Mouse (Mus musculus) thymus, postnatal 10 days (tissue): ENCODE results near the gene Pcbp3.
"Not testable (repeated sequence)": the region's sequence is repeated elsewhere in the genome, so short reads cannot be mapped to it uniquely, and the experiment has no call there.

ENCODE experiments used
- DNase-seq, 2 experiments: peaks; one replicate each; pipeline ENCODE4 v3.0.0; 2021; ENCODE audit warnings: low spot score in 2 of 2

Pcbp3 gene

GRCm38 (mm10) chr10:76801841-76802499, 159.7 kb downstream of the Pcbp3 start:
- no peak for DNase-seq

DNA sequence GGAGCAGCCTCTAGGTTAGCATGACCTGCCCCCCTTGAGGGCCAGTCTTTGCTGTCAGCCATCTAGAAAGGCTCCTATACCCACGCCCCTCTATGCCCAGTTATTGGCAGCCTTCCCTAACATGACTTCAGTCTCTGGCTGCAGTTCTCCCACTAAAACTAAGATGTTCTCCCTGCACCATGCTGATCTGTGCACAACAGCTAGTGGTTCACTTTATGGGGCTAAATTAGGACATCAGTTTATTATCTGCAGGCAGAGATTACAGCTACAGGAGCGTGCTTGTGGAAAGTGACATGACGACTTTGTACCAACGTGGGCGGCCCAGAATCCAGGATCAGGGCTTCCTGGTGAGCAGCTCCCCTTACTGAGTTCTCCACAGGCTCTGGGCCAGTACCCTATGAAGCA, 160.4 kb downstream of the Pcbp3 start:
- no peak for DNase-seq

DNA sequence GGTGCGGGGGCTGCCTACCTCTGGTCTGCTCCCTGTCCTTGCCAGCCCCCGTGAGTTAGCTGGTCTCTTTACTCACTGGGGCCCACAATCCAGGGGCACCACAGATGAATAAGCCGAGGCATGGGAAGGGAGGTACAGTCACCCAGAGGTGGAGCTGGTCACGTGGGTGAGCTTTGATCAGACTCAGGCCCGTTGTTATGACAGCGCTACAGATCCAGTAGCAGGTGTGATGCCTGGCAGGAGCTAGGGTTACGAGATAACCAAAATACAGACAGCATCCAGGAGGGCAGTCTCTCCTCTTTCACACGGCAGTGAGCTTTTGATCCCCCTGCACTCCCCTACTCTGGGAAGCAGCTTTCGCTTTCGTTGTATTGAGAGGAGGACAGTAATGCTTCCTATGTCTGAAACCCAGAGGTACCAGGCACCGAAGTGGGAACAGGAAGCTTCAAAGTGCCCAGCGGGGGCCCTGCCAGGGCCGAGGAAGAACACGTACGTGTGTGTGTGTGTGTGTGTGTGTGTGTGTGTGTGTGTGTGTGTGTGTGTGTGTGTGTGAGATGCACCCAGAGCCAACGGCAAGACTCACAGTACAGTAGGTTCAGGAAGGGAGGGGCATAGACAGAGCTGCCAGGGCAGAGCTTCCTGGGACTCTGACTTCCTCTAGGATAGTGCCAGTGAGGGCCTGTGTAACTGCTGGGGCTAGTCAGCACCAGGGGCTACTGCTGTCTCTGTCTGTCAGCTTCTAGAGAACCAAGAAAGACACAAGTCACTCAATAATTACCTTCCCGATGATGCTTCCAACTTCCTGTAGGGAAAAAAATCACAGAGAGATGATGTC, 162.7 kb downstream of the Pcbp3 start:
- DNase-seq, result peak; percentile 26 to 32

DNA sequence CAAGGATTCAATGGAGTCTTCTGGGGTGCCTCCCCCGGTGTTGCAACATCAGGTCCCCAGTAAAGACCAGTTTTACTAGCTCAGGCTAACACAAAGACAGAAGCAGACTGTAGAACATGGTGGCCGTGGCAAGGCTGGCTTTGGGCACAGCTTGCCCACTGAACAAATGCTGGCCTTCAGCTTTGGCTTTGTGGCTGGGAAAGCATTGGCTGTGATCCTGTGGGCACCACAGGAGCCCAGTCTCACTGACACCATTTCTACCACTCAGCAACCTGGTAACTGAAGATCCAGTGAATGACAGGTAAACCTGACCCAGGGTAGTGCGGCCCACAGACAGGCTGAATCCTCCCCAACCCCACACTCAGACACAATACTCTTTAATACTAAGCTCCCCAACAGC, 167.6 kb downstream of the Pcbp3 start:
- DNase-seq, result no peak

GRCm38 (mm10) chr10:76791475-76791874, 170.2 kb downstream of the Pcbp3 start:
- DNase-seq, result peak; percentile 14 to 68

DNA sequence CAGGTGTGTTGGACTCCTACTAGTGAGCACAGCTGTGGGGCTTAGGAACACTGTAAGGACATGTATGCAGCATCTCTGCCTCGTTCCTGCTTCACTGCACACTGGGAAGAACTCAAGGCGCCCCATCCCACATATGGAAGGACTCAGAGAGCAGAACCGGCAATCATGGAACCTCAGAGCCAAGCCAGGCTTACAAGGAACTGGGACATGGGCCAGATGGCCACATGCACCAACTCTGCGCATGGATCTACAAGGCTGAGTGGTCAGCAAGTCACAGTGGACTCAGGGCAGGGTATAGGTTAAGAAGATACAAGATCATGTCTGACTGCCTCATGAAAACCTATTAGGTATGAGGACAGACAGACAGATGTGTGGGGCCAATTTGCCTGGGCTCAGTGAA, 171.8 kb downstream of the Pcbp3 start:
- no peak for DNase-seq

DNA sequence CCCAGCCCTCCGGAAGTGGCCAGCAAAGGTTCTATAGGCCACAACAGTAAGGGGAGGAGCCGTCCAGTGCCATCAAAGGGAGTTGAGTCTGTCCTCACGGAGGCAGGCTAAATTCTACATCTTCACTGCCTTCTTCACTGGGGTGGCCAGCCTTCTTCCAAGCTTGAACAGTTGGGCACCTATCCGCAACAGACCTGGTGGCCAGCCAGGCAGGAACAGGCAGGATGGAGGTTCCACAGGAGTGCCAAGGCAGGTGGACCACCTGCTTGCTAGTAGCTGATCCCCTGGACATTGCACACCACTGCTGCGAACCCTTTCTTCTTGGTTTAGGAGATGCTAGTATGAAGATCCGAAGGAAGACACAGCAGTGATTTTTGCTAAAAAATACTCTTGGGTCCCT, 176.4 kb downstream of the Pcbp3 start:
- DNase-seq, result no peak

DNA sequence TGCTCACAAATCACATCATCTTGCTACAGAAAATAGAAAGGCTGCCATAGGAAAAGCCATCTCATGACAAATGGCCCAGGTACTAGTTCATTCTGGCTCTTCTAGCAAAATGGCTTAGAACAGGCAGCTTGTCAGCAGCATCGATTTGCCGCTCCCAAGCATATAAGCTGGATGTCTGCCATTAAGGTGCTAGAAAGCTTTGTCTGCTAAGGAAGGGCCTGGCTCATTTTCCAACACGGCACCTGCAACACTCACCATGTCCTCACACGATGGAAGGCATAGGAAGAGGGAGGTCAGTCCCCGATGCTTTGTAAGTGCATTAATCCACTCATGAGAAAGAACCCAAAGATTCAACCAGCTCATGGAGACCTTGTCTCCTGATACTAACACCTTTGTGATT, 182.5 kb downstream of the Pcbp3 start:
- DNase-seq, result no peak

- DNase-seq, result no peak
Observed at GRCm38 (mm10) chr10:76771624-76772023, 190.1 kb downstream of the Pcbp3 start.

GRCm38 (mm10) chr10:76771086-76771485, 190.6 kb downstream of the Pcbp3 start:
- no peak for DNase-seq

DNA sequence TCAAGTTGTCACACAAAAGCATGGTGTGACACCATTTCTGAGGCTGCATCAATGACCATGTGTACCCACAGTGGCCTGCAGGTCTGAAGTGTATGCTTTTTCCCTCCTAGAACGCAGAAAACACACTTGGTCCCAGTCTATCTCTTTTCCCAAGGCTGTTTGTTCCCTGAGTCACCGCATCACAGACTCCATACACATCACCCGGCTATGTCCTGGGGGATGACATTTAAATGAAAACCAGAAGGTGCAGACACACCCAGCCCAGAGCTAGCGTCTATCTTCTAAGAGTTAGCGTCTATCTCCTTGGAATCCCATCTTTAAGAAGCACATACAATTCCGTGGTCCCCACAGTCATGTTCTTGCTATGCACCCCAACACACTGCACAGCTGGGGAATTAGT, 192.1 kb downstream of the Pcbp3 start:
- DNase-seq, result no peak

DNA sequence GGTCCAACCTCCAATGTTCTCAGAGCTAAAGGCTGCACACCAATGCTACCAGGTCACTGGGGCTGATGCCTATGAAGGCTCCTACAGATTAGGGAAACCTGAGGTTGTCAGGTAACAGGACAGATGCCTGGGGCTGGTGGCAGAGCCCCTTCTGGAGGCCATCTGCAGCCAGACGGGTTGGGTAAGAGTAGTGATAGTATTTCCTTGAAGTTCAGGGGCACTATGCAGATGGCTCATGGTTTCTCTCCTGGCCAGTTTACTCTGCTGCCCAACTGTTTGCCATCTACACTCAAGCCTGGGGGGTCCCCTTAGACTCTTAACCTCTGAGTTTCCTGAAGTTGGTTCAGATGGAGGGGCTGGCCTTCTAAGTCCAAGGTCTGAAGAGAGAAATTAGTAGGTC, 195.5 kb downstream of the Pcbp3 start:
- DNase-seq, result no peak

- no peak for DNase-seq
Observed at GRCm38 (mm10) chr10:76764927-76765326, 196.8 kb downstream of the Pcbp3 start.

GRCm38 (mm10) chr10:76763016-76763415, 198.7 kb downstream of the Pcbp3 start:
- no peak for DNase-seq

GRCm38 (mm10) chr10:76762411-76762810, 199.3 kb downstream of the Pcbp3 start:
- DNase-seq, result no peak

- no peak for DNase-seq
Observed at GRCm38 (mm10) chr10:76759878-76760277, 201.8 kb downstream of the Pcbp3 start.

GRCm38 (mm10) chr10:76753640-76754039, 208.0 kb downstream of the Pcbp3 start:
- DNase-seq, result no peak

DNA sequence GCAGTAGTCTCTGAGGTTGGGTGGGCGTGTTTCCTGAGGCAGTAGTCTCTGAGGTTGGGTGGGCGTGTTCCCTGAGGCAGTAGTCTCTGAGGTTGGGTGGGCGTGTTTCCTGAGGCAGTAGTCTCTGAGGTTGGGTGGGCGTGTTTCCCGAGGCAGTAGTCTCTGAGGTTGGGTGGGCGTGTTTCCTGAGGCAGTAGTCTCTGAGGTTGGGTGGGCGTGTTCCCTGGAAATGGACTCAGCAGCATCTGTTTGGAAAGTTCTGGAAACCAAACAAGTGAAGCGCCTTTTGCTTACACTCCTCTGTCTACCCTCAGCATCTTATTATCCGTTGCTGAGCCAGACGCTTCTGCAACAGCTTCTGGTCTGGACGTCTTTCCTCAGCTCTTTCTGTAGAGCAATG, 217.4 kb downstream of the Pcbp3 start:
- not testable (repeated sequence) for DNase-seq

DNA sequence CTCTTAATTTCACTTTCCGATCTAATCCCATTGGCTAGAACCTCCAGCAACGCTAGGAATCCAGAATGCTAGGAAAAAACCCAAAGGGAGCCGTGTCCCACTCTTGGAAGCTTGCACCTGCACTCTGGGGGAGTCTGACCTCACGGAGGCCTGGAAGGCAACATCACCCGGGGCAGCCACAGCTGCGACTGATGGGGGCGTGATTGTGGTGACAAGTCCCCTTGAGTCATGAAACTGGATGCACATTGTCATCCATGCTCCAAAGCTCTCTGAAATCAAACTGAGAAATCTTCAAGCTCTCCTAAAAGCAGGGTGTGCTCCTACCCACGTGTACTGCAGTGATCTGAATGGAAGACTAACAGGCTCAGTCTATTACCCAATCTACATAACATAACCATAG, 224.9 kb downstream of the Pcbp3 start:
- no peak for DNase-seq

DNA sequence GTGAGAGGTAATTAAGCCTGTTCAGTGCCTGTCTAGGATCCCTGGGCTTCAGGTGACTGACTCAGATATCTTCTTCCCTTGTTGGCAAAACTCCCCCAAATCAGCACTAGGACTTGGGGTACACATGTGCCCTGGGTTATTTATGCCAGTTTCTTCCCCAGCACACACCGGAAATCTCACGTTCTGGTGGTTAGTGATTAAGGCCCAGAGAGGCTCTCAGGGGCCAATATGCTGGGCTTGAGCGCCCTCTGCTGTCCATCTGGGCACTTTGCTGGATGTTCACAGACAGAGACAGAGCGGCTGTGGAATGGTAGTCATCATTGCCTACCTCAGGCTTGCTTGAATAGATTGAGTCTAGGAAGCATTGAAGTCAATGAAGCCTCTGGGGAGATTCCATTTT, 226.7 kb downstream of the Pcbp3 start:
- DNase-seq, result peak; percentile 44 to 73

GRCm38 (mm10) chr10:76733677-76734068, 228.0 kb downstream of the Pcbp3 start:
- no peak for DNase-seq

- DNase-seq, result peak; percentile 19 to 54
Observed at GRCm38 (mm10) chr10:76732881-76733676, 228.6 kb downstream of the Pcbp3 start.

- DNase-seq, result no peak
Observed at GRCm38 (mm10) chr10:76732391-76732790, 229.3 kb downstream of the Pcbp3 start.
